Mouse (Mus musculus) lung, embryonic 15.5 days (tissue): ENCODE results near the gene Dvl2. TPM values are rescaled to one million over a fixed set of nuclear protein-coding genes. Genes with fewer than 3 reads are reported as not detected.

Source experiments
- ATAC-seq: fragments of 200-750 bp; cut with Nextera tagmentation; 2 replicates; pipeline ENCODE4 v1.8.0; 2017; ENCODE audit warnings: moderate number of reproducible peaks, borderline replicate concordance; ENCODE audit not compliant: low FRiP score, low TSS enrichment; ENCODE audit errors: extremely low read depth
- H3K27ac ChIP-seq: fragments of 300-500 bp; sonication (generic); 2 replicates; pipeline ENCODE4 v1.5.1; 2015; ENCODE audit warnings: moderate library complexity, mild to moderate bottlenecking, inconsistent platforms
- H3K27me3 ChIP-seq: fragments of 300-500 bp; sonication (generic); 2 replicates; pipeline ENCODE4 v1.6.1; 2015; ENCODE audit warnings: inconsistent platforms
- H3K36me3 ChIP-seq: fragments of 300-500 bp; sonication (generic); 2 replicates; pipeline ENCODE4 v1.6.1; 2015; ENCODE audit warnings: inconsistent platforms
- H3K4me1 ChIP-seq: fragments of 300-500 bp; sonication (generic); 2 replicates; pipeline ENCODE4 v1.6.1; 2015; ENCODE audit warnings: inconsistent platforms
- H3K4me2 ChIP-seq: fragments of 300-500 bp; sonication (generic); 2 replicates; pipeline ENCODE4 v1.6.1; 2015; ENCODE audit warnings: inconsistent platforms, mild to moderate bottlenecking, moderate library complexity
- H3K4me3 ChIP-seq: fragments of 300-500 bp; sonication (generic); 2 replicates; pipeline ENCODE4 v1.5.1; 2015; ENCODE audit warnings: mild to moderate bottlenecking, inconsistent platforms
- H3K9ac ChIP-seq: fragments of 300-500 bp; sonication (generic); 2 replicates; pipeline ENCODE4 v1.6.1; 2015; ENCODE audit warnings: inconsistent platforms
- H3K9me3 ChIP-seq: fragments of 300-500 bp; sonication (generic); 2 replicates; pipeline ENCODE4 v1.6.1; 2016; ENCODE audit warnings: inconsistent platforms
- WGBS: fragments of 180-500 bp; shearing (Covaris S2); methylation state at CpG from one replicate; pipeline ENCODE4 v1.1.7; 2015; 5-methylcytosine and 5-hydroxymethylcytosine counted together
- polyA plus RNA-seq: library from polyadenylated mRNA; unstranded; fragments of >200 nt; fragmentation: Nextera tagmentation; extraction: Ambion mirVana; gene quantifications from 2 replicates; pipeline ENCODE4 v1.2.1, GENCODE M21; 2015

Dvl2 gene
- polyA plus RNA-seq, 1 experiment from 2014 or later: 40.3 TPM

DNA sequence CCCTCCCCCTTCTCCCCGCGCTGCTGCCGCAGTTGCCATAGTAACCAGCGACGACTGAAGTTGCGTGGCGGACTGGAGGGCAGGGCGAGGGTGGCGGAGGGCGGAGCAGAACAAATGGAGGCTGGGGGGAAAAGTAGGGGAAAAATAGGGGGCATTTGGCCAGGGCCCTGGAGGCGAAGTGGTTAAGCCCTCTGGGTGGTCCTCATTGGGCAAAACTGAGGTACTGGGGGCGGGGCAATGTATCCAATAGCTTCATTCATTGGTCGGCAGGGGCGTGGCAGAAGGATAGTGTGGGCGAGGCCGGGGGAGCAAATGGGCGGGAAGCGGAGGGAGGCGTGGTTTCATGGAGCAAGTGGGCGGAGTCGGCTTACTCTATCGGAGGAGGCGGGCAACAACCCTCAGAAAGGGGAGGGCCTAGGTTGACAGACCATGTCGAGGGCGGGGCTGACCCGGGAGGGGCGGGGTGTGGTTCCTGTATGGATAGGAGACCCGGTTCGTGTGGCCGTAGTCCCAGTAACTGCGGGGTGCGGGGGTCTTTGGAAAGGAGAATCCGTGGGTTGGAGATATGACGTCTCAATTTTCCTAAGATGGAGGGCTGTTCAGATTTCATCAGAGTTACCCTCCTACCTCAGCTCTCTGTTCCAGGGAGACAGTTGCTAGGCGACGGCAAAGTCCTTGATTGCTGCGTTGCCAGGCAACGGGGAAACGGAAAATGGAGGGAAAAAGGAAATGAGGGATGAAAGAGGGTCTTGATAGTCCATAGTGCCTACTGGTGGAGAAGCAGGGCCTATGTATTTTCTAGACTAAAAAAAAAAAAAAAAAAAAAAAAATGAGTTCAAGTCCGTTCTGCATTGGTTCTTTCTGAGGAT, 21.1 kb downstream of the Dvl2 start:
- no peaks in the 10 kb centered on the region for H3K9me3 ChIP-seq
- 2% methylated on average over 40 of the region's 40 CpGs for WGBS
- H3K4me3 ChIP-seq: peak overlapping the region; percentile 60
- ATAC-seq: peak; percentile 78
- H3K27ac ChIP-seq: peak overlapping the region; percentile 62
- H3K9ac ChIP-seq: 0 out of 2 replicates have a peak overlapping the region, but pooled peaks have one; percentile 28
- H3K27me3 ChIP-seq: 0 out of 2 replicates have a peak, but pooled peaks cover 6% of the 10 kb centered on the region
- H3K36me3 ChIP-seq: no peaks in the 10 kb centered on the region
- H3K4me1 ChIP-seq: peaks cover 74% of the 10 kb centered on the region
- peak overlapping the region; percentile 76 for H3K4me2 ChIP-seq

DNA sequence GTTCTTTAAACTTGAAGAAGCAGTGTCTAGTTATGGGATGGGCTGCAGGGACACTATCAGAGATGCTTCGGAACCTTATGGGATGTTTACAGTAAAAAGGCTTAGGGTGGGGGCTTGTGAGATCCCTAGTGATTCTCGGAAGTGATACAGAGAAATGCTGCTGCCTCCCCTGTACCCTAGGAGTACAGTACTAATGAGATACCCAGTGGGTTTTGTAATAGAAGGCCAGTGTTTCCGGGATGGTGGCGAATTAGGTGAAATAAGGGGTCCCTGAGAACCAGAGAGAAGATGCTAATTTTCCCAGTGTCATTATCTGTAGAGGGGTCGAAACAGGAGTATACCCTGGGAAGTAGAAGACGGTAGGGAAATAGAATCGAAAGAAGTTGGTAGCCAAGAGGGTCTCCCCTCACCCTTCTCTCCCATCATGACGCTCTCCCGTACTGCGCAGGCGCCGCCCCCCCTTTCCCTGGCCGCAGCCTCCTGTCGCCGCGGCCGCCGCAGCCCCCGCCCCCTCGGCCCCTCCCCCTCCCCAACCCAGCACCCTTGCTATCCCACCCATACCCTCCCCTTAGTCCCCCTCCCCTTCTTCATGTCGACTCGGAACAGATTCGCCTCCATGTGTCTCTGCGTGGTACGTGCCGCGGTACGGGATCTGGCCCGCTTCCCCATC, 23.2 kb downstream of the Dvl2 start:
- Histone ChIP-seq H3K27ac (peak overlapping the region; percentile 10; the same call in 1 of the 2 replicates), H3K4me1 (peaks cover 80% of the 10 kb centered on the region)
- WGBS: 5% methylated on average over 29 of the region's 29 CpGs

DNA sequence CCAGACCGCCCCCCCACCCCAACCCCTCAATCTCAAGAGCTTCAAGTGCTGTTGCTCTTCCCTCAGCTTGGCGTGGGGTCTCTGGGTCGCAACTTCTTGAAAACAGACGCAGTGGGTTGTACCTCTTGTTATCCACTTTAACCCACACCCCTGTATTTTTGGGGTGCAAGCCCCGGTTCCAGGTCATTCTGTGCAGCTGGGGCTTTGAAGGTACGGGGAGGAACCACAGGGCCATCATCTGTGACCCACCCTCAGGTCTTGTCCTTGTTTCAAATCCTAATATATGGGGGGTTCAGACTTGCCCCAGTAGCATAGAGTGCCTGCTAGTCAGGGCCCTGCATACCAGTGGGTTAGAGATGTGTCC, 23.7 kb downstream of the Dvl2 start:
- H3K9me3 ChIP-seq: no peaks in the 10 kb centered on the region
- 0 out of 2 replicates have a peak overlapping the region, but pooled peaks have one; percentile 10 for H3K27ac ChIP-seq
- H3K4me3 ChIP-seq: peak overlapping the region; percentile 35
- 16% methylated on average over 6 of the region's 6 CpGs for WGBS
- H3K36me3 ChIP-seq: no peaks in the 10 kb centered on the region
- no peak for ATAC-seq
- peaks cover 80% of the 10 kb centered on the region for H3K4me1 ChIP-seq
- peak overlapping the region; percentile 59 for H3K4me2 ChIP-seq
- peaks cover 6% of the 10 kb centered on the region; the same call in 1 of the 2 replicates for H3K27me3 ChIP-seq
- H3K9ac ChIP-seq: peak overlapping the region; percentile 18; the same call in 1 of the 2 replicates

More for the DNA sequence above, 23.2 kb downstream of the Dvl2 start:
- ATAC-seq: no peak
- Histone ChIP-seq H3K4me3 (peak overlapping the region; percentile 35), H3K9ac (peak overlapping the region; percentile 18), H3K27me3 (peaks cover 6% of the 10 kb centered on the region; the same call in 1 of the 2 replicates), H3K4me2 (peak overlapping the region; percentile 59), H3K9me3 (no peaks in the 10 kb centered on the region), H3K36me3 (no peaks in the 10 kb centered on the region)

DNA sequence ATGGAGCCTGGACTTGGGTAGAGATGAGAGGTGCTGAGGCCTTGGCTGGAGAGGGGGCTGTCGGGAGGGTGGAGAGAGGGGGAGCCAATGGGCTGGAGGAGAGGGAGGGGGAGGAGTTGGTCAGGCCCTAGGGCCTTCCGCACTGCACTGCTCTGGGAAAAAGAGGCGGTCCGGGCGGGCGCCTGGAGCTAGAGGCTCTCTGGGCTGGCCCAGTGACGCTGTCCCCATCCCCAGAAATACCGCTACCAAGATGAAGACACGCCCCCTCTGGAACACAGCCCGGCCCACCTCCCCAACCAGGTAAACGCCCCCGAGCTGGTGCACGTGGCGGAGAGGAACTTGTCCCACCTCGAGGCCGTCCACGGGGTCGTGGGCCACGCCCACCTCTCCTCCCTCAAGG, 26.3 kb downstream of the Dvl2 start:
- peak overlapping the region; percentile 37 for H3K4me3 ChIP-seq

DNA sequence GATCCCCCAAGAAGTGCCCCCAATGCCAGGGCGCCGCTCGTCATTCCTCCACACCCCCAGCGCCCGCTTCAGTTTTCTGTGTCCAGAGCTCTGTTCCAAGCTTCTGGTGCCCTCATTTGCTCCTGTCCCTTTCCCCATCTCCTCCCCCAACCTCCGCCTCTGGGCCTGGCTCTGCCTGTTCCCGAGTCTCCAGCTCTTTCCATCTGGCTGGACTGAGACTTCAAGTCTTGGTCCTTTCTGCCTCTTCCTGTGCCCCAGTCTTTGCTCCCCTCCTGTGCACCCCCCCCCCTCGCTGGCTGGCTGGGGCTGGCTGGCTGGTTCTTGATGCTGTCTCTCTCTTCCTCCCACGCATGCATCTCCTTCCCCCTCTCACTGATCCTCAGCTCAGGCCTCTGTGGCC, 27.0 kb downstream of the Dvl2 start:
- Histone ChIP-seq H3K4me1 (peaks cover 67% of the 10 kb centered on the region), H3K9ac (no peak overlapping the region), H3K27ac (peak overlapping the region; percentile 64), H3K4me2 (peak overlapping the region; percentile 59), H3K9me3 (no peaks in the 10 kb centered on the region), H3K36me3 (peaks cover 17% of the 10 kb centered on the region), H3K27me3 (peaks cover 6% of the 10 kb centered on the region; the same call in 1 of the 2 replicates), H3K4me3 (peak overlapping the region; percentile 37)
- WGBS: 36% methylated on average over 9 of the region's 9 CpGs
- no peak for ATAC-seq

More for the DNA sequence above, 26.3 kb downstream of the Dvl2 start:
- Histone ChIP-seq H3K27me3 (peaks cover 6% of the 10 kb centered on the region; the same call in 1 of the 2 replicates), H3K4me1 (peaks cover 71% of the 10 kb centered on the region), H3K27ac (peak overlapping the region; percentile 50; the same call in 1 of the 2 replicates), H3K9me3 (no peaks in the 10 kb centered on the region), H3K4me2 (peak overlapping the region; percentile 59), H3K9ac (0 out of 2 replicates have a peak overlapping the region, but pooled peaks have one; percentile 11), H3K36me3 (peaks cover 10% of the 10 kb centered on the region)
- ATAC-seq: peak; percentile 65
- 7% methylated on average over 19 of the region's 19 CpGs for WGBS

DNA sequence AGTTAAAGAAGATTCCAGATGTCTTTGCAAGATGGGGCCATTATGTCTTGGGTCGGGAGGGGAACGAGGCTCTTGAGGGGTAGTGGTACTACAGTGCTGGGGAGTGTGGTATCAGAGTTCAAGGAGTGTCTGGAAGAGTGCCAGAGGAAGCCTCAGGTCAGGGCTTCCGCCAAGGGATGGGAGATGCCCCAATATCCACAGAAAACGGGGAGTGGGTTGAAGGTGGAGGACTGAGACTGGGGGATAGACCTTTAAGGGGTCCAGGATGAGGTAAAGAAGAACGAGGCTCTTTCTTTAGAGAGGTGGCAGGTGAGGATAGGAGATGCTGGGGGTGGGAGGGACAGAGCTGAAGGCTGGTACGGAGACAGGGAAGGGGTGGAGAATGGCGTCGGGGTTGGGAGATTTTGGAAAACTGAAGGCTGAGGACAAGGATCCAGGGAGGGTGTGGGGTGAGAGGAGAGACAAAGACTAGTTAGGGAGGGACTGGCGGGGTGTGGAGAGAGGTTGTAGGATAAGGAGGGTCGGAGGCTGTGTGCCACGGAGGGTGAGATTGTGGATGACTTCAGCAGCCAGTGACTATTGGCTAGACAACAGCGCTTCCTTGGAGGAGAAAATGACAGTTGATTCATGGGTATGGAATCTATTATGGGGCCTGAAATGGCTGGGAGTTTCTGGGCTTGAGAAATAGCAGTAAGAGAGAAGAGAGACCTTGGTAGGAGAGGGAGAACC, 28.2 kb downstream of the Dvl2 start:
- ATAC-seq: no peak
- H3K4me2 ChIP-seq: peak overlapping the region; percentile 56
- H3K4me3 ChIP-seq: peak overlapping the region; percentile 23
- peaks cover 25% of the 10 kb centered on the region for H3K36me3 ChIP-seq
- H3K4me1 ChIP-seq: peaks cover 59% of the 10 kb centered on the region
- peak overlapping the region; percentile 59 for H3K27ac ChIP-seq
- 15% methylated on average over 12 of the region's 12 CpGs for WGBS
- H3K9me3 ChIP-seq: no peaks in the 10 kb centered on the region
- H3K9ac ChIP-seq: no peak overlapping the region
- H3K27me3 ChIP-seq: peaks cover 3% of the 10 kb centered on the region; the same call in 1 of the 2 replicates

DNA sequence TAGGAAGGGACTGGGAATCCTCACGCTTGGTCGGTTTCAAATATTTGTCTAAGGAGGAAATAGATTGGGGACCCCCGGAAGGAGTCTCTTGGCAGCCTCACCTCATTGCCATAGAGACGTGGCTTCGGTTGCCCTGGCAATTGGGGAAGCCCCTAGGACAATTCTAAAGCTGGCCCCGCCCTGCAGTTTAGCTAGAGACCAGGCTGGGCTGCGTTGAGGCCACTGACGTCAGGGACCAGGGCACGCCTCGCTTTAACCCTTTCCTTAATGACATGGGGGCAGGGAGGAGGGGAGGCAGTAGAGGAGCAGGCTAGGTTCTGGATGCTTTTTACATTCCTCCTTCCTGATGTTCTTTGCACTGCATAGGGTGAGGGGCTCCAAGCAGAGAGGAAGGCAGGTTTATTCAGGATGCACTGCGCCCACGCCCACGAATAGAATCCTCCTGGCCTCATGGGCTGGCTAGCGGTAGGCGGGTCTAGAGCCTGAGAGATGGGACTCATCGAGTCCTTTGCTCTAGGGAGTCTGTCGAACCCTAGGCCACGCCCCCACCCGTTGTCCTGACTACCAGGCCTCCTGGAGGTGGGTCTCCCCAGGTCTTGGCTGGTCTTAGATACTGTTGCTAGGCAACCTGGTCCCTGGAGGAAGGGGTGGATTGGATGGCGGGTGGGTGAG, 28.9 kb downstream of the Dvl2 start:
- peaks cover 28% of the 10 kb centered on the region for H3K36me3 ChIP-seq
- peak overlapping the region; percentile 59 for H3K27ac ChIP-seq
- 3% methylated on average over 20 of the region's 20 CpGs for WGBS
- H3K27me3 ChIP-seq: no peaks in the 10 kb centered on the region; the same call in 1 of the 2 replicates
- H3K9me3 ChIP-seq: no peaks in the 10 kb centered on the region
- H3K4me3 ChIP-seq: peak overlapping the region; percentile 23
- peaks cover 54% of the 10 kb centered on the region for H3K4me1 ChIP-seq
- H3K9ac ChIP-seq: no peak overlapping the region
- peak; percentile 75 for ATAC-seq
- peak overlapping the region; percentile 56 for H3K4me2 ChIP-seq

DNA sequence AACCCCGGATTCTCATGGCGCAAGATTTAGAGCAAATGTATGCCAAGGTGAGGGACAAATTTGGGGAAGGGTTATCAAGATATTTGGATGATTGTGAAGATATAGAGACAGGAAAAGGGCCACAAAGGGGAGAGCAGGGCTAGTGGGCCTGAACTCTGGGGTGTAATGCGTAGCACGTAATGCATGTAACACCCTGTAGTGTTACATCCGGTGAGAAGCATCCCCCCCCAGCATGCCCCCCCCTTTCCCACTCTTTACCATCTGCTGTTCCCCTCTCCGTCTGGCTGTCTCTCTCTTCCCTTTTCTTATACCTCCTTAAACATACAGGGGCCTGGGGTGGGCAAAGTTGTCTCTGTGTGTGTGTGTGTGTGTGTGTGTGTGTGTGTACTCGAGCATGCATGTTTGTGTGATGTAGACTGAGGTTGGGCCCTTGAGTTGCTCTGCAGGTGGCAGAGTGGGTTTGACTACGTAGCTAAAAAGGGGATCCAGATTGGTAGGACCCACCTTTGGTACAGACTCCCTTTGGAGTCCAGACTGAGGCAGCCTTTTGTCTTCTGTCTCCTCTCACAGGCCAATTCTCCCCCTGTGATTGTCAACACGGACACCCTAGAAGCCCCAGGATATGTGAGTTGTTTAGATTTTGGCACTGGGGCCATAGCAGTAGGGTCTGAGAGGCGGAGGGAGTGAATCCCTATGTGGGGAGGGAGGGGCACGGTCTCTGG, 29.6 kb downstream of the Dvl2 start:
- Histone ChIP-seq H3K9me3 (no peaks in the 10 kb centered on the region), H3K27ac (peak overlapping the region; percentile 59; the same call in 1 of the 2 replicates), H3K27me3 (no peaks in the 10 kb centered on the region; the same call in 1 of the 2 replicates), H3K4me2 (peak overlapping the region; percentile 56), H3K4me3 (0 out of 2 replicates have a peak overlapping the region, but pooled peaks have one; percentile 23), H3K36me3 (peaks cover 28% of the 10 kb centered on the region), H3K4me1 (peaks cover 48% of the 10 kb centered on the region), H3K9ac (no peak overlapping the region)
- 38% methylated on average over 11 of the region's 11 CpGs for WGBS
- no peak for ATAC-seq

DNA sequence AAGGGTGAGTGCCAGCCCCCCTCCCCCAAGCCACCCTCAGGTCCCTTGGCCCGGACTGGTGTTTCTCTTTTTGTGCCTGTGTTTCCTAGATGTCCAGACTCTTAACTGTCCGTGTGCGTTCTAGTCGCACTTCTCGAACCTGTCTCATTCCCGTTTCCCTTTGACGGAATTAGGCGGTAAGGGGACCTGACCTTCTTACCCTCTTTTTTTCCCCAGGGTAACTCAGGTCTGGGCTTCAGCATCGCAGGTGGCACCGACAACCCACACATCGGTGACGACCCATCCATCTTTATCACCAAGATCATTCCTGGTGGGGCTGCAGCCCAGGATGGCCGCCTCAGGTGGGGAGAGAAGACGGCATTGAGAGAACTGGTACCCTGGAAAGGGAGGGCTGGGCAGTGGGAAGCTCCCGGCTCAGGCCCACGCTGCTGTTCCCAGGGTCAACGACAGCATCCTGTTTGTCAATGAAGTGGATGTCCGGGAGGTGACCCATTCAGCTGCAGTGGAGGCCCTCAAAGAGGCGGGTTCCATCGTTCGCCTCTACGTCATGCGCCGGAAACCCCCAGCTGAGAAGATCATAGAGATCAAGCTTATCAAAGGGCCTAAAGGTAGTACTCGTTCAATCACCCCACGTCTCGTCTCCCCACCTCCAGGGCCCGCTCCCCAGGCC, 30.4 kb downstream of the Dvl2 start:
- no peak overlapping the region for H3K27ac ChIP-seq
- no peaks in the 10 kb centered on the region; the same call in 1 of the 2 replicates for H3K27me3 ChIP-seq
- peaks cover 28% of the 10 kb centered on the region for H3K36me3 ChIP-seq
- no peak overlapping the region for H3K9ac ChIP-seq
- ATAC-seq: no peak
- H3K4me2 ChIP-seq: no peak overlapping the region
- no peaks in the 10 kb centered on the region for H3K9me3 ChIP-seq
- 92% methylated on average over 28 of the region's 28 CpGs for WGBS
- peaks cover 44% of the 10 kb centered on the region for H3K4me1 ChIP-seq
- no peak overlapping the region for H3K4me3 ChIP-seq

DNA sequence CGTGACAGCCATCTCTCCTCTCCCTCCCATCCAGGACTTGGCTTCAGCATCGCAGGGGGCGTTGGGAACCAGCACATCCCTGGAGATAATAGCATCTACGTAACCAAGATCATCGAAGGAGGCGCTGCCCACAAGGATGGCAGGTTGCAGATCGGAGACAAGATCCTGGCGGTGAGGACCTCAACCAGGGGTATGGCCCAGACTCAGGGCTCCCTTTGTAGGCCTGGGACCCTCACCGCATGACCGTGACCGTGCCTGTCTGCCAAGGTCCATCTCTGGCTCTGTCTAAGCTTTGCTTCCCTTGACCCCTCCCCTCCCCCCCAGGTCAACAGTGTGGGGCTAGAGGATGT, 30.9 kb downstream of the Dvl2 start:
- H3K27me3 ChIP-seq: no peaks in the 10 kb centered on the region; the same call in 1 of the 2 replicates
- H3K4me1 ChIP-seq: peaks cover 39% of the 10 kb centered on the region
- H3K9me3 ChIP-seq: no peaks in the 10 kb centered on the region
- H3K27ac ChIP-seq: no peak overlapping the region
- peaks cover 28% of the 10 kb centered on the region for H3K36me3 ChIP-seq
- no peak for ATAC-seq
- no peak overlapping the region for H3K9ac ChIP-seq
- 96% methylated on average over 11 of the region's 11 CpGs for WGBS
- H3K4me3 ChIP-seq: no peak overlapping the region
- H3K4me2 ChIP-seq: no peak overlapping the region
